Mouse (Mus musculus): ENCODE data around the gene Atg101. TPM values are rescaled to one million over a fixed set of nuclear protein-coding genes. Genes with fewer than 3 reads are reported as not detected.

Atg101 gene
- polyA plus RNA-seq, 1 experiment from 2014 or later = 66.5 TPM

GRCm38 (mm10) chr15:101260387-101260786 is 23.7 kb upstream of the Atg101 start:
- no peak overlapping the region for H3K4me3 ChIP-seq (ENCODE audit: low read depth, low read length)
- H3K27ac ChIP-seq (ENCODE audit: low read depth, low read length) = no peak overlapping the region
- ATAC-seq (ENCODE audit: low FRiP score) (no peak), DNase-seq (ENCODE audit: low spot score) (no peak)
- H3K4me2 ChIP-seq (replicated peaks; ENCODE audit: low read depth, low read length) = no peak overlapping the region
- no peaks in the 10 kb centered on the region; the same call in 1 of the 2 replicates for H3K36me3 ChIP-seq (ENCODE audit: control insufficient read depth, insufficient read depth, low read length)
- WGBS = 67% methylated on average over 10 of the region's 10 CpGs
- no peaks in the 10 kb centered on the region for H3K4me1 ChIP-seq (replicated peaks; ENCODE audit: control insufficient read depth, insufficient read depth, low read length)
- H3K27me3 ChIP-seq (ENCODE audit: control insufficient read depth, insufficient read depth, low read length) = no peaks in the 10 kb centered on the region
- no peak overlapping the region for H3K9ac ChIP-seq (ENCODE audit: low read depth, low read length)
- H3K9me3 ChIP-seq (ENCODE audit: control insufficient read depth, low read length) = no peaks in the 10 kb centered on the region

- Histone ChIP-seq H3K4me1 (replicated peaks; ENCODE audit: control insufficient read depth, insufficient read depth, low read length) (no peaks in the 10 kb centered on the region; the same call in 1 of the 2 replicates), H3K9me3 (ENCODE audit: control insufficient read depth, low read length) (no peaks in the 10 kb centered on the region), H3K36me3 (ENCODE audit: control insufficient read depth, insufficient read depth, low read length) (no peaks in the 10 kb centered on the region; the same call in 1 of the 2 replicates), H3K4me2 (replicated peaks; ENCODE audit: low read depth, low read length) (no peak overlapping the region), H3K27me3 (ENCODE audit: control insufficient read depth, insufficient read depth, low read length) (peaks cover 6% of the 10 kb centered on the region; the same call in 1 of the 2 replicates), H3K4me3 (ENCODE audit: low read depth, low read length) (no peak overlapping the region), H3K9ac (ENCODE audit: low read depth, low read length) (no peak overlapping the region), H3K27ac (ENCODE audit: low read depth, low read length) (0 out of 2 replicates have a peak overlapping the region, but pooled peaks have one; percentile 14)
- ATAC-seq (ENCODE audit: low FRiP score) = no peak
- no peak for DNase-seq (ENCODE audit: low spot score)
- 78% methylated on average over 13 of the region's 13 CpGs for WGBS
Measured at GRCm38 (mm10) chr15:101260874-101261622, 23.0 kb upstream of the Atg101 start.

- ATAC-seq (ENCODE audit: low FRiP score) = no peak
- H3K4me1 ChIP-seq (replicated peaks; ENCODE audit: control insufficient read depth, insufficient read depth, low read length) = peaks cover 3% of the 10 kb centered on the region
Measured at GRCm38 (mm10) chr15:101262502-101262901, 21.6 kb upstream of the Atg101 start.

GRCm38 (mm10) chr15:101266132-101266963 is 17.7 kb upstream of the Atg101 start:
- no peaks in the 10 kb centered on the region for H3K36me3 ChIP-seq (ENCODE audit: control insufficient read depth, insufficient read depth, low read length)
- peak overlapping the region; percentile 93 for H3K4me2 ChIP-seq (replicated peaks; ENCODE audit: low read depth, low read length)
- no peaks in the 10 kb centered on the region for H3K9me3 ChIP-seq (ENCODE audit: control insufficient read depth, low read length)
- H3K27ac ChIP-seq (ENCODE audit: low read depth, low read length) = 0 out of 2 replicates have a peak overlapping the region, but pooled peaks have one; percentile 6
- H3K4me1 ChIP-seq (replicated peaks; ENCODE audit: control insufficient read depth, insufficient read depth, low read length) = peaks cover 3% of the 10 kb centered on the region
- ATAC-seq (ENCODE audit: low FRiP score) (peak; percentile 68), DNase-seq (ENCODE audit: low spot score) (peak; percentile 76)
- peak overlapping the region; percentile 44 for H3K4me3 ChIP-seq (ENCODE audit: low read depth, low read length)
- WGBS = 1% methylated on average over 49 of the region's 57 CpGs
- peaks cover 25% of the 10 kb centered on the region for H3K27me3 ChIP-seq (ENCODE audit: control insufficient read depth, insufficient read depth, low read length)
- H3K9ac ChIP-seq (ENCODE audit: low read depth, low read length) = peak overlapping the region; percentile 49

More at GRCm38 (mm10) chr15:101262502-101262901, 21.6 kb upstream of the Atg101 start:
- Histone ChIP-seq H3K9ac (ENCODE audit: low read depth, low read length) (no peak overlapping the region), H3K4me3 (ENCODE audit: low read depth, low read length) (no peak overlapping the region), H3K36me3 (ENCODE audit: control insufficient read depth, insufficient read depth, low read length) (no peaks in the 10 kb centered on the region; the same call in 1 of the 2 replicates), H3K4me2 (replicated peaks; ENCODE audit: low read depth, low read length) (no peak overlapping the region), H3K27me3 (ENCODE audit: control insufficient read depth, insufficient read depth, low read length) (peaks cover 19% of the 10 kb centered on the region), H3K9me3 (ENCODE audit: control insufficient read depth, low read length) (no peaks in the 10 kb centered on the region), H3K27ac (ENCODE audit: low read depth, low read length) (no peak overlapping the region)
- WGBS = 69% methylated on average over 5 of the region's 5 CpGs
- DNase-seq (ENCODE audit: low spot score) = no peak

- peaks cover 25% of the 10 kb centered on the region for H3K27me3 ChIP-seq (ENCODE audit: control insufficient read depth, insufficient read depth, low read length)
Measured at GRCm38 (mm10) chr15:101267053-101268032, 16.7 kb upstream of the Atg101 start.

GRCm38 (mm10) chr15:101270101-101270820 is 13.8 kb upstream of the Atg101 start:
- Histone ChIP-seq H3K4me3 (ENCODE audit: low read depth, low read length) (no peak overlapping the region), H3K36me3 (ENCODE audit: control insufficient read depth, insufficient read depth, low read length) (no peaks in the 10 kb centered on the region), H3K4me1 (replicated peaks; ENCODE audit: control insufficient read depth, insufficient read depth, low read length) (peaks cover 3% of the 10 kb centered on the region), H3K27me3 (ENCODE audit: control insufficient read depth, insufficient read depth, low read length) (peaks cover 25% of the 10 kb centered on the region), H3K9me3 (ENCODE audit: control insufficient read depth, low read length) (no peaks in the 10 kb centered on the region), H3K9ac (ENCODE audit: low read depth, low read length) (no peak overlapping the region), H3K4me2 (replicated peaks; ENCODE audit: low read depth, low read length) (no peak overlapping the region), H3K27ac (ENCODE audit: low read depth, low read length) (no peak overlapping the region)
- ATAC-seq (ENCODE audit: low FRiP score) (no peak), DNase-seq (ENCODE audit: low spot score) (no peak)
- 91% methylated on average over 29 of the region's 29 CpGs for WGBS

More at GRCm38 (mm10) chr15:101267053-101268032, 16.7 kb upstream of the Atg101 start:
- 0 out of 2 replicates have a peak overlapping the region, but pooled peaks have one; percentile 6 for H3K27ac ChIP-seq (ENCODE audit: low read depth, low read length)
- DNase-seq (ENCODE audit: low spot score) (no peak), ATAC-seq (ENCODE audit: low FRiP score) (peak; percentile 19; the same call in 1 of the 2 replicates)
- peaks cover 3% of the 10 kb centered on the region for H3K4me1 ChIP-seq (replicated peaks; ENCODE audit: control insufficient read depth, insufficient read depth, low read length)
- peak overlapping the region; percentile 44 for H3K4me3 ChIP-seq (ENCODE audit: low read depth, low read length)
- no peaks in the 10 kb centered on the region for H3K36me3 ChIP-seq (ENCODE audit: control insufficient read depth, insufficient read depth, low read length)
- H3K9me3 ChIP-seq (ENCODE audit: control insufficient read depth, low read length) = no peaks in the 10 kb centered on the region
- 6% methylated on average over 25 of the region's 25 CpGs for WGBS
- H3K4me2 ChIP-seq (replicated peaks; ENCODE audit: low read depth, low read length) = peak overlapping the region; percentile 93
- H3K9ac ChIP-seq (ENCODE audit: low read depth, low read length) = peak overlapping the region; percentile 49

GRCm38 (mm10) chr15:101271107-101271506 is 13.0 kb upstream of the Atg101 start:
- Histone ChIP-seq H3K27ac (ENCODE audit: low read depth, low read length) (no peak overlapping the region), H3K9ac (ENCODE audit: low read depth, low read length) (no peak overlapping the region), H3K9me3 (ENCODE audit: control insufficient read depth, low read length) (no peaks in the 10 kb centered on the region), H3K27me3 (ENCODE audit: control insufficient read depth, insufficient read depth, low read length) (peaks cover 18% of the 10 kb centered on the region), H3K36me3 (ENCODE audit: control insufficient read depth, insufficient read depth, low read length) (no peaks in the 10 kb centered on the region), H3K4me2 (replicated peaks; ENCODE audit: low read depth, low read length) (no peak overlapping the region), H3K4me3 (ENCODE audit: low read depth, low read length) (no peak overlapping the region), H3K4me1 (replicated peaks; ENCODE audit: control insufficient read depth, insufficient read depth, low read length) (peaks cover 3% of the 10 kb centered on the region)
- 62% methylated on average over 3 of the region's 3 CpGs for WGBS
- ATAC-seq (ENCODE audit: low FRiP score) (no peak), DNase-seq (ENCODE audit: low spot score) (no peak)

All from hindbrain, embryonic 11.5 days (tissue).